Mouse (Mus musculus): Measurements from ENCODE around the gene Abhd2.

DNA sequence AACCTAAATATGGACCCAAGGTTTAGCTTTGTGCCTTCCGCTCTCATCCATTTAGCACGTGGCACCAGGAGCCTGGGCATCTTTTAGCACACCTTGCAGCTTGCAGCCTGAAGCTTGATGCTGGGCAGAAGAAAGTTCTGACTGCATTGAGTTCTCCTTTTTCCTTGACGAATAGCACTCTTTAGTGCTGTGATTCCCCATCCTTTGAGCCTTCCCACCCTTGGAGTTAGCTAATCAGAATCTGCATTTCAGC lies 86.1 kb downstream of the Abhd2 start:
- TF ChIP-seq POLR2A (IDR thresholded peaks at IDR 0.05; ENCODE audit: low read depth, low read length) = no peak
- no peak for TF ChIP-seq CTCF (IDR thresholded peaks at IDR 0.05; ENCODE audit: extremely low read depth, insufficient read depth, insufficient read length, insufficient replicate concordance)

All from spleen, adult 2 months (tissue).